Mouse (Mus musculus): ENCODE results near the gene Fntb. TPM values are rescaled to one million over a fixed set of nuclear protein-coding genes. Genes with fewer than 3 reads are reported as not detected.

Fntb gene
- total RNA-seq, 1 experiment from 2014 or later = 16.5 TPM

- DNase-seq = no peak
Measured at GRCm38 (mm10) chr12:76920990-76921389, 155.6 kb downstream of the Fntb start.

- DNase-seq = no peak
Measured at GRCm38 (mm10) chr12:76923118-76923517, 157.7 kb downstream of the Fntb start.

- no peak for DNase-seq
Measured at GRCm38 (mm10) chr12:76924904-76925604, 159.7 kb downstream of the Fntb start.

- no peak for DNase-seq
Measured at GRCm38 (mm10) chr12:76926338-76926945, 161.1 kb downstream of the Fntb start.

GRCm38 (mm10) chr12:76927012-76927411 lies 161.6 kb downstream of the Fntb start:
- DNase-seq = no peak

- DNase-seq = no peak
Measured at GRCm38 (mm10) chr12:76927539-76927938, 162.2 kb downstream of the Fntb start.

- no peak for DNase-seq
Measured at GRCm38 (mm10) chr12:76930177-76930576, 164.8 kb downstream of the Fntb start.

GRCm38 (mm10) chr12:76931739-76932687 lies 166.6 kb downstream of the Fntb start:
- DNase-seq = no peak

- DNase-seq = no peak
Measured at GRCm38 (mm10) chr12:76932688-76933060, 167.3 kb downstream of the Fntb start.

- no peak for DNase-seq
Measured at GRCm38 (mm10) chr12:76934438-76934837, 169.0 kb downstream of the Fntb start.

- no peak for DNase-seq
Measured at GRCm38 (mm10) chr12:76936211-76936610, 170.8 kb downstream of the Fntb start.

GRCm38 (mm10) chr12:76938013-76938412 lies 172.6 kb downstream of the Fntb start:
- no peak for DNase-seq

- no peak for DNase-seq
Measured at GRCm38 (mm10) chr12:76941524-76941923, 176.1 kb downstream of the Fntb start.

GRCm38 (mm10) chr12:76942476-76942875 lies 177.1 kb downstream of the Fntb start:
- DNase-seq = no peak

- no peak for DNase-seq
Measured at GRCm38 (mm10) chr12:76943046-76943445, 177.7 kb downstream of the Fntb start.

GRCm38 (mm10) chr12:76943466-76943865 lies 178.1 kb downstream of the Fntb start:
- no peak for DNase-seq

- DNase-seq = no peak
Measured at GRCm38 (mm10) chr12:76947487-76947886, 182.1 kb downstream of the Fntb start.

GRCm38 (mm10) chr12:76948185-76948584 lies 182.8 kb downstream of the Fntb start:
- no peak for DNase-seq

- no peak for DNase-seq
Measured at GRCm38 (mm10) chr12:76948781-76949180, 183.4 kb downstream of the Fntb start.

GRCm38 (mm10) chr12:76950330-76950729 lies 184.9 kb downstream of the Fntb start:
- no peak for DNase-seq

- DNase-seq = no peak
Measured at GRCm38 (mm10) chr12:76953750-76954363, 188.5 kb downstream of the Fntb start.

- peak; percentile 81 for DNase-seq
Measured at GRCm38 (mm10) chr12:76954698-76955423, 189.5 kb downstream of the Fntb start.

Data from adrenal gland, postnatal 14 days (tissue).